Mouse (Mus musculus): ENCODE measurements around the gene Slc22a23. TPM values are rescaled to one million over a fixed set of nuclear protein-coding genes. Genes with fewer than 3 reads are reported as not detected.

Gene Slc22a23
- total RNA-seq, 2 experiments from 2014 or later: 50.0 to 59.4 TPM

GRCm38 (mm10) chr13:34277611-34278010 is 67.4 kb downstream of the Slc22a23 start:
- intact Hi-C loops (cut with DNase I): no loop called here
- DNase-seq (ENCODE audit: low spot score in 2 of 2): no peak

- intact Hi-C loops (cut with DNase I): no loop called here
Observed at GRCm38 (mm10) chr13:34277001-34277400, 68.0 kb downstream of the Slc22a23 start.

GRCm38 (mm10) chr13:34274890-34275289 is 70.1 kb downstream of the Slc22a23 start:
- DNase-seq (ENCODE audit: low spot score in 2 of 2): no peak
- intact Hi-C loops (cut with DNase I): no loop called here

More at GRCm38 (mm10) chr13:34277001-34277400, 68.0 kb downstream of the Slc22a23 start:
- DNase-seq (ENCODE audit: low spot score in 2 of 2): no peak

GRCm38 (mm10) chr13:34274417-34274816 is 70.6 kb downstream of the Slc22a23 start:
- no peak for DNase-seq (ENCODE audit: low spot score in 2 of 2)
- intact Hi-C loops (cut with DNase I): no loop called here

GRCm38 (mm10) chr13:34272275-34273054 is 72.5 kb downstream of the Slc22a23 start:
- intact Hi-C loops (cut with DNase I): no loop called here
- DNase-seq (ENCODE audit: low spot score in 2 of 2): no peak

- intact Hi-C loops (cut with DNase I): no loop called here
- DNase-seq (ENCODE audit: low spot score in 2 of 2): no peak
Observed at GRCm38 (mm10) chr13:34271665-34272064, 73.3 kb downstream of the Slc22a23 start.

- intact Hi-C loops (cut with DNase I): no loop called here
- DNase-seq (ENCODE audit: low spot score in 2 of 2): no peak
Observed at GRCm38 (mm10) chr13:34270886-34271602, 73.9 kb downstream of the Slc22a23 start.

- DNase-seq (ENCODE audit: low spot score in 2 of 2): no peak
- intact Hi-C loops (cut with DNase I): no loop called here
Observed at GRCm38 (mm10) chr13:34269376-34269991, 75.5 kb downstream of the Slc22a23 start.

GRCm38 (mm10) chr13:34266942-34267660 is 77.9 kb downstream of the Slc22a23 start:
- DNase-seq (ENCODE audit: low spot score in 2 of 2): no peak
- intact Hi-C loops (cut with DNase I): no loop called here

GRCm38 (mm10) chr13:34266067-34266466 is 78.9 kb downstream of the Slc22a23 start:
- intact Hi-C loops (cut with DNase I): no loop called here
- no peak for DNase-seq (ENCODE audit: low spot score in 2 of 2)

- DNase-seq (ENCODE audit: low spot score in 2 of 2): no peak
- intact Hi-C loops (cut with DNase I): no loop called here
Observed at GRCm38 (mm10) chr13:34265576-34265975, 79.4 kb downstream of the Slc22a23 start.

- no peak for DNase-seq (ENCODE audit: low spot score in 2 of 2)
- intact Hi-C loops (cut with DNase I): no loop called here
Observed at GRCm38 (mm10) chr13:34265022-34265565, 79.9 kb downstream of the Slc22a23 start.

- intact Hi-C loops (cut with DNase I): no loop called here
- no peak for DNase-seq (ENCODE audit: low spot score in 2 of 2)
Observed at GRCm38 (mm10) chr13:34264508-34264907, 80.5 kb downstream of the Slc22a23 start.

- intact Hi-C loops (cut with DNase I): no loop called here
- DNase-seq (ENCODE audit: low spot score in 2 of 2): no peak
Observed at GRCm38 (mm10) chr13:34258765-34259164, 86.2 kb downstream of the Slc22a23 start.

GRCm38 (mm10) chr13:34257177-34257576 is 87.8 kb downstream of the Slc22a23 start:
- intact Hi-C loops (cut with DNase I): no loop called here
- no peak for DNase-seq (ENCODE audit: low spot score in 2 of 2)

- intact Hi-C loops (cut with DNase I): no loop called here
- no peak for DNase-seq (ENCODE audit: low spot score in 2 of 2)
Observed at GRCm38 (mm10) chr13:34256676-34257075, 88.3 kb downstream of the Slc22a23 start.

- intact Hi-C loops (cut with DNase I): no loop called here
Observed at GRCm38 (mm10) chr13:34255297-34255696, 89.7 kb downstream of the Slc22a23 start.

GRCm38 (mm10) chr13:34254691-34255090 is 90.3 kb downstream of the Slc22a23 start:
- intact Hi-C loops (cut with DNase I): no loop called here
- no peak for DNase-seq (ENCODE audit: low spot score in 2 of 2)

More at GRCm38 (mm10) chr13:34255297-34255696, 89.7 kb downstream of the Slc22a23 start:
- no peak for DNase-seq (ENCODE audit: low spot score in 2 of 2)

GRCm38 (mm10) chr13:34253736-34254135 is 91.2 kb downstream of the Slc22a23 start:
- DNase-seq (ENCODE audit: low spot score in 2 of 2): no peak
- intact Hi-C loops (cut with DNase I): no loop called here

Measured in left cerebral cortex, postnatal 36 days (tissue).